ENCODE assay signal across 17 mouse cellular contexts in the genomic region with DNA sequence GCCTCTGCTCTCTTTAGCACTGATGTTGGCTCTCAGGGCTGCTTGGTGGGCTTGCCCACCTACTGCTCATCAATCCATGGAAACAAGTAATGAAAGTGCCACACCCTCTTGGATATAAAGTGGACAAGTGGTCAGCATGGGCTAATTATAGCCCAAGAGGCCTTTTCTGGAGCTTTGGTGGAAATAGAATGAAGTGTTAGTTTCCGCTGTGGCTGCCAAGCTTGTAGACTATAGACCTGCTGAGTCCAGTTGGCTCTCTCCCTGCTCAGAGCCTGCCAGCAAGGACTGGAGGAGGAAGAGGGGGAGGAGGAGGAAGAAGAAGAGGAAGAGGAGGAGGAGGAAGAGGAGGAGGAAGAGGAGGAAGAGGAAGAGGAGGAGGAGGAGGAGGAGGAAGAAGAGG. TPM values are rescaled to one million over a fixed set of nuclear protein-coding genes. Genes with fewer than 3 reads are reported as not detected.
DNase-seq lines count a peak whose midpoint lies in the region; ATAC-seq and TF ChIP-seq lines count a peak whose summit lies in the region.
"Had no signal": no experiment of that assay in that cellular context is flagged by ENCODE, and none has a peak within 500 bp of the region (broad histone marks: within the 10 kb centered on the region; RNA-seq: fewer than 3 reads in every experiment).

No protein-coding gene starts in this region.

- no peak overlapping the region for H3K4me2 ChIP-seq in limb, embryonic 15.5 days
- H3K4me2 ChIP-seq: forebrain, embryonic 12.5 days; hindbrain, embryonic 12.5 days had no signal

- H3K9ac ChIP-seq in limb, embryonic 15.5 days = no peak overlapping the region
- H3K9ac ChIP-seq: forebrain, embryonic 12.5 days; hindbrain, embryonic 12.5 days; liver, postnatal 0 days had no signal

- no peaks in the 10 kb centered on the region for H3K36me3 ChIP-seq in limb, embryonic 15.5 days
- H3K36me3 ChIP-seq: forebrain, embryonic 12.5 days; hindbrain, embryonic 12.5 days had no signal

- H3K4me1 ChIP-seq in limb, embryonic 15.5 days = peaks cover 18% of the 10 kb centered on the region
- H3K4me1 ChIP-seq: forebrain, embryonic 12.5 days; hindbrain, embryonic 12.5 days had no signal

- peak; percentile 61 for DNase-seq in gastrocnemius, adult 2 months
- DNase-seq in gastrocnemius, postnatal 36 days = no peak
- DNase-seq in NIH3T3 (ENCODE audit: low read depth) = peak; percentile 46
- peak; percentile 60 for DNase-seq in heart, adult 8-10 months (ENCODE audit: low spot score)
- DNase-seq in ovary, postnatal 14 days (ENCODE audit: low spot score) = no peak
- no peak for DNase-seq in adrenal gland, adult (ENCODE audit: inconsistent age in 2 of 2, low spot score in 1 of 2)
- DNase-seq in embryo, embryonic 11 days = no peak
- DNase-seq: adrenal gland, adult 2 months; cerebellum, adult 11 months; kidney, postnatal 10 days; liver, postnatal 0 days; right cerebral cortex, postnatal 14 days had no signal

- peak; percentile 76 for ATAC-seq in limb, embryonic 15.5 days (ENCODE audit: insufficient number of reproducible peaks, low FRiP score, low TSS enrichment, low read depth)
- ATAC-seq: liver, postnatal 0 days; midbrain, embryonic 16.5 days had no signal

- no peaks in the 10 kb centered on the region for H3K27me3 ChIP-seq in limb, embryonic 15.5 days

- no peaks in the 10 kb centered on the region for H3K9me3 ChIP-seq in limb, embryonic 15.5 days
- H3K9me3 ChIP-seq: forebrain, embryonic 12.5 days; hindbrain, embryonic 12.5 days had no signal

- no peak for TF ChIP-seq CTCF in gastrocnemius, adult 2 months (IDR thresholded peaks at IDR 0.05)

- peak overlapping the region; percentile 63 for H3K27ac ChIP-seq in gastrocnemius, adult 2 months
- H3K27ac ChIP-seq in limb, embryonic 15.5 days = peak overlapping the region; percentile 79
- H3K27ac ChIP-seq: forebrain, embryonic 12.5 days; hindbrain, embryonic 12.5 days had no signal

- WGBS in limb, embryonic 15.5 days = 42% methylated on average over 1 of the region's 1 CpGs

- H3K4me3 ChIP-seq in gastrocnemius, adult 2 months = no peak overlapping the region
- no peak overlapping the region for H3K4me3 ChIP-seq in limb, embryonic 15.5 days
- H3K4me3 ChIP-seq: forebrain, embryonic 12.5 days; hindbrain, embryonic 12.5 days had no signal

- intact Hi-C loops in gastrocnemius, adult 2 months (cut with DNase I) = no loop called here
- intact Hi-C loops in gastrocnemius, postnatal 36 days (cut with DNase I) = no loop called here

RNA-seq across cellular contexts. Expression of gene Alox12, which starts 11.3 kb away (rescaled TPM):
- total RNA-seq in gastrocnemius, adult 2 months (2021) = 1 to 10 TPM; 1.0 to 1.8 TPM
- 1 to 10 TPM in 1 of 2 experiments, under 1 TPM in 1; 0.82 to 1.2 TPM for total RNA-seq in gastrocnemius, postnatal 36 days (2021)
- 1 to 10 TPM; 2.6 to 4.0 (median 3.1) TPM for total RNA-seq in heart, adult 8-10 months (2022)
- 17.4 and 19.3 TPM in 2 replicates for polyA plus RNA-seq in limb, embryonic 15.5 days (2015; fragmentation: Nextera tagmentation; extraction: Ambion mirVana)

RNA-seq across cellular contexts. Expression of gene Rnasek, which starts 26.8 kb away (rescaled TPM):
- 100 to 1,000 TPM; 109 to 117 TPM for total RNA-seq in gastrocnemius, adult 2 months (2021)
- total RNA-seq in gastrocnemius, postnatal 36 days (2021) = 100 to 1,000 TPM in 1 of 2 experiments, 10 to 100 TPM in 1; 94.6 to 110 TPM
- total RNA-seq in heart, adult 8-10 months (2022) = 100 to 1,000 TPM in 2 of 4 experiments, 10 to 100 TPM in 2; 91.2 to 119 (median 96.3) TPM
- 219 and 226 TPM in 2 replicates for polyA plus RNA-seq in limb, embryonic 15.5 days (2015; fragmentation: Nextera tagmentation; extraction: Ambion mirVana)

RNA-seq across cellular contexts. Expression of gene Gm21988, which starts 26.8 kb away (rescaled TPM):
- 1 to 10 TPM; 3.7 to 4.4 TPM for total RNA-seq in gastrocnemius, adult 2 months (2021)
- total RNA-seq in gastrocnemius, postnatal 36 days (2021) = 1 to 10 TPM; 1.3 to 2.4 TPM
- total RNA-seq in heart, adult 8-10 months (2022) = 1 to 10 TPM; 1.2 to 2.7 (median 2.4) TPM
- polyA plus RNA-seq in limb, embryonic 15.5 days (2015; fragmentation: Nextera tagmentation; extraction: Ambion mirVana) = 12.1 TPM in 2 replicates

RNA-seq across cellular contexts. Expression of gene 0610010K14Rik, which starts 28.7 kb away (rescaled TPM):
- 10 to 100 TPM; 33.4 to 37.0 TPM for total RNA-seq in gastrocnemius, adult 2 months (2021)
- 10 to 100 TPM; 29.3 to 31.9 TPM for total RNA-seq in gastrocnemius, postnatal 36 days (2021)
- total RNA-seq in heart, adult 8-10 months (2022) = 10 to 100 TPM; 22.2 to 31.6 (median 29.0) TPM
- polyA plus RNA-seq in limb, embryonic 15.5 days (2015; fragmentation: Nextera tagmentation; extraction: Ambion mirVana) = 154 and 172 TPM in 2 replicates

RNA-seq across cellular contexts. Expression of gene Bcl6b, which starts 36.8 kb away (rescaled TPM):
- total RNA-seq in gastrocnemius, adult 2 months (2021) = 1 to 10 TPM; 1.4 to 2.6 TPM
- 1 to 10 TPM; 3.7 to 6.5 TPM for total RNA-seq in gastrocnemius, postnatal 36 days (2021)
- total RNA-seq in heart, adult 8-10 months (2022) = 10 to 100 TPM in 3 of 4 experiments, 1 to 10 TPM in 1; 5.9 to 22.0 (median 17.3) TPM
- polyA plus RNA-seq in limb, embryonic 15.5 days (2015; fragmentation: Nextera tagmentation; extraction: Ambion mirVana) = 12.1 and 13.9 TPM in 2 replicates
- total RNA-seq: neutrophil, adult 5-6 weeks had no signal

Comparison
In these comparisons a context has a peak if more than half of its experiments do, and no peak if none do; other contexts are left out.
1. DNase-seq: peak in gastrocnemius, adult 2 months (single experiment), NIH3T3 (single experiment) and heart, adult 8-10 months (single experiment); none in gastrocnemius, postnatal 36 days (0 of 2), ovary, postnatal 14 days (single experiment), adrenal gland, adult (0 of 2) and embryo, embryonic 11 days (single experiment).